Mouse (Mus musculus): ENCODE results near the gene Pla2g4a.

The Pla2g4a gene

GRCm38 (mm10) chr1:149960734-149961424 lies at the start of gene Pla2g4a:
Gene Pla2g4a, minus strand, starts transcription at chr1:149961290.
- DNase-seq = peak; percentile 52

GRCm38 (mm10) chr1:150010629-150010979 lies 49.5 kb upstream of the Pla2g4a start:
- DNase-seq = no peak

GRCm38 (mm10) chr1:150009968-150010628 lies 49.0 kb upstream of the Pla2g4a start:
- DNase-seq = no peak

- no peak for DNase-seq
Measured at GRCm38 (mm10) chr1:150009134-150009533, 48.0 kb upstream of the Pla2g4a start.

GRCm38 (mm10) chr1:149975626-149976025 lies 14.5 kb upstream of the Pla2g4a start:
- DNase-seq = no peak

- no peak for DNase-seq
Measured at GRCm38 (mm10) chr1:149965826-149966225, 4.7 kb upstream of the Pla2g4a start.

- DNase-seq = no peak
Measured at GRCm38 (mm10) chr1:149961425-149962303, 574 bp upstream of the Pla2g4a start.

- no peak for DNase-seq
Measured at GRCm38 (mm10) chr1:149960251-149960650, 839 bp downstream of the Pla2g4a start.

- DNase-seq = no peak
Measured at GRCm38 (mm10) chr1:149959069-149959468, 2.0 kb downstream of the Pla2g4a start.

GRCm38 (mm10) chr1:149955482-149955881 lies 5.6 kb downstream of the Pla2g4a start:
- DNase-seq = no peak

- DNase-seq = no peak
Measured at GRCm38 (mm10) chr1:149954026-149954425, 7.1 kb downstream of the Pla2g4a start.

- no peak for DNase-seq
Measured at GRCm38 (mm10) chr1:149952050-149952449, 9.0 kb downstream of the Pla2g4a start.

- no peak for DNase-seq
Measured at GRCm38 (mm10) chr1:149950656-149951055, 10.4 kb downstream of the Pla2g4a start.

GRCm38 (mm10) chr1:149950254-149950653 lies 10.8 kb downstream of the Pla2g4a start:
- no peak for DNase-seq

- DNase-seq = no peak
Measured at GRCm38 (mm10) chr1:149949334-149949733, 11.8 kb downstream of the Pla2g4a start.

- no peak for DNase-seq
Measured at GRCm38 (mm10) chr1:149948066-149948825, 12.8 kb downstream of the Pla2g4a start.

GRCm38 (mm10) chr1:149946993-149947392 lies 14.1 kb downstream of the Pla2g4a start:
- DNase-seq = no peak

GRCm38 (mm10) chr1:149946432-149946831 lies 14.7 kb downstream of the Pla2g4a start:
- no peak for DNase-seq

GRCm38 (mm10) chr1:149943611-149944010 lies 17.5 kb downstream of the Pla2g4a start:
- no peak for DNase-seq

- no peak for DNase-seq
Measured at GRCm38 (mm10) chr1:149940301-149940700, 20.8 kb downstream of the Pla2g4a start.

GRCm38 (mm10) chr1:149939261-149940032 lies 21.6 kb downstream of the Pla2g4a start:
- no peak for DNase-seq

- DNase-seq = no peak
Measured at GRCm38 (mm10) chr1:149937825-149938224, 23.3 kb downstream of the Pla2g4a start.
